1 mouse cellular context compared by ENCODE assay signal in genomic region chr13:104179176-104179888, GRCm38 (mm10).
TF ChIP-seq lines count a peak whose summit lies in the region.

No protein-coding gene starts in this region.

TF ChIP-seq in MEL, 35 proteins besides CTCF, POLR2A, EP300 and RAD21 (continued from another document):
- TF ChIP-seq SIN3A (IDR thresholded peaks at IDR 0.05; ENCODE audit: low read length) (peak; percentile 65; the same call in 1 of the 2 replicates), MEF2A (IDR thresholded peaks at IDR 0.05; ENCODE audit: extremely low read depth, insufficient replicate concordance, low read depth, low read length, poor library complexity, severe bottlenecking) (no peak)
